Mouse (Mus musculus) megakaryocyte, embryonic 14.5 days (primary cell): ENCODE results near the gene Eng.

Experiments used
- FLI1 ChIP-seq: IDR thresholded peaks from 2 replicates; pipeline ENCODE4 v1.6.1; 2012; ENCODE audit warnings: low read length, inconsistent platforms, mixed read lengths
- GATA1 ChIP-seq: IDR thresholded peaks from 3 replicates; pipeline ENCODE4 v1.6.1; 2012; ENCODE audit warnings: mixed read lengths, low read length, inconsistent platforms, borderline replicate concordance

- no peak for TF ChIP-seq GATA1
- no peak for TF ChIP-seq FLI1
These were observed 49.1 kb upstream of the Eng start for GRCm38 (mm10) chr2:32597248-32597647.
